Comparison of ENCODE assay signal across 9 mouse cellular contexts in the genomic region with DNA sequence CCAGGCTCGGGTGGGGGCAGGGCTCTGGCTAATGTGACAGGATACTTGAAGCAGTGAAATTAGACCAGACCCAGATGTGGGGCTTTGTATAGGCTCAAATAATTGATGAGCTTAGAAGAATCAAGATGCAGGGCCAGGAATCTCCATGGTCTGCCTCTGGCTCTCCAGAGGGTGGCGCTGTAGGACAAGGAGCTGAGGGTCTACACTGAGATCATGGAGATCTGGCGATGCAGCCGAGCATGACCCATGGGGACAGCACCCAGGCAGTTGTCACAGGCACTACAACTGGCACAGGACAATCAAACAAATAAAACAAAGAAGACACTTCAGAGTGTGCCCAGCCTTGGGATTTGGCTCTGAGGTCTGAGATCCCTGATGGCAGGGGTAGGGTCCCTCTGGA. TPM values are rescaled to one million over a fixed set of nuclear protein-coding genes. Genes with fewer than 3 reads are reported as not detected.
DNase-seq lines count a peak whose midpoint lies in the region; ATAC-seq lines count a peak whose summit lies in the region.
"Had no signal": no experiment of that assay in that cellular context is flagged by ENCODE, and none has a peak within 500 bp of the region (broad histone marks: within the 10 kb centered on the region; RNA-seq: fewer than 3 reads in every experiment).

No protein-coding gene starts in this region.

- DNase-seq in ES-CJ7 (ENCODE audit: low read depth, low spot score): peak; percentile 45
- peak; percentile 73 for DNase-seq in adrenal gland, adult 2 months
- peak; percentile 87 for DNase-seq in embryo, embryonic 10.5 days (ENCODE audit: low spot score)
- peak; percentile 68 to 78 for DNase-seq in layer of hippocampus, postnatal 14 days (ENCODE audit: low spot score in 2 of 2)
- DNase-seq in right cerebral cortex, postnatal 4 days: peak; percentile 92

- ATAC-seq in hematopoietic stem cell, adult 5-6 weeks (replicated peaks in 1 of 2; ENCODE audit: insufficient read depth in 1 of 2, low FRiP score in 2 of 2, low TSS enrichment in 1 of 2, low read depth in 1 of 2, poor library complexity in 2 of 2, severe bottlenecking in 2 of 2): peak; percentile 60 to 67; a peak in 2 of 4 replicates
- peak; percentile 53; the same call in 1 of the 2 replicates for ATAC-seq in megakaryocyte-erythroid progenitor cell, adult 5-6 weeks (replicated peaks; ENCODE audit: low FRiP score, low TSS enrichment, poor library complexity, severe bottlenecking)
- ATAC-seq in erythroid progenitor cell, adult 5-6 weeks (replicated peaks; ENCODE audit: low FRiP score, poor library complexity, severe bottlenecking): no peak

RNA-seq across cellular contexts. Expression of gene Barhl1, which starts 7.4 kb away (rescaled TPM):
- not detected for total RNA-seq in adrenal gland, adult 2 months (2021)
- polyA plus RNA-seq in adrenal gland, adult 2 months (2012; rRNA removed): 0.16 and 0.28 TPM in 2 replicates
- not detected in 2 replicates for total RNA-seq in hematopoietic stem cell, adult 5-6 weeks (2017)
- under 1 TPM; 0.14 to 0.28 TPM for total RNA-seq in layer of hippocampus, postnatal 14 days (2021)
- 0.27 TPM in 1 of 2 replicates, not detected in the other for total RNA-seq in megakaryocyte-erythroid progenitor cell, adult 5-6 weeks (2014; fragmentation: Nextera tagmentation)
- total RNA-seq in megakaryocyte-erythroid progenitor cell, adult 5-6 weeks (2017): not detected in 2 replicates
- not detected in 2 replicates for total RNA-seq in erythroid progenitor cell, adult 5-6 weeks (2015; ENCODE audit: low replicate concordance)
- total RNA-seq in erythroid progenitor cell, adult 5-6 weeks (2017; ENCODE audit: low replicate concordance): not detected in 2 replicates
- polyA plus RNA-seq: heart, embryonic 16.5 days had no signal
